Mouse (Mus musculus): ENCODE data around the gene Hesx1. TPM values are rescaled to one million over a fixed set of nuclear protein-coding genes. Genes with fewer than 3 reads are reported as not detected.

Gene Hesx1
- total RNA-seq, 2 experiments from 2014 or later = 1.9 to 2.3 TPM

DNA sequence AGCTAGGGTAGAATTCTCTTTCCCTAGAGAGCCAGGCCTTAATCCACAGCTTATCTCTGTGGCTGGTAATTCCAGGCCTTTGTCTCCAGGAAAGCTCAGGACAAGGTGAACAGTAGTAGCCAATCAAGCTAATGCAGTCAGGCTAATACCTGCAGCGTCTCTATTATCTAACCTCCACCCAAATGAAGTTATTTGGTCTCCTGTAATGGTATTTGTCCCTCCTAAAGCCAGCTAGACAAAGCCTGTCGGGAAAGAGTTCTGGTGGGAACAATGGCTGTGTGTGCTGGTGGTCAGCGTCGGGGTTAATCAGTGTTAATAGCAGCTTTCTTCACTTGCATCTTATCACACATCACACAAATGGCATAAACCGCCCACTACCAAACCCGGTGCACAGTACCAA lies 11.7 kb downstream of the Hesx1 start:
- ATAC-seq (replicated peaks; ENCODE audit: poor library complexity, severe bottlenecking) = no peak

DNA sequence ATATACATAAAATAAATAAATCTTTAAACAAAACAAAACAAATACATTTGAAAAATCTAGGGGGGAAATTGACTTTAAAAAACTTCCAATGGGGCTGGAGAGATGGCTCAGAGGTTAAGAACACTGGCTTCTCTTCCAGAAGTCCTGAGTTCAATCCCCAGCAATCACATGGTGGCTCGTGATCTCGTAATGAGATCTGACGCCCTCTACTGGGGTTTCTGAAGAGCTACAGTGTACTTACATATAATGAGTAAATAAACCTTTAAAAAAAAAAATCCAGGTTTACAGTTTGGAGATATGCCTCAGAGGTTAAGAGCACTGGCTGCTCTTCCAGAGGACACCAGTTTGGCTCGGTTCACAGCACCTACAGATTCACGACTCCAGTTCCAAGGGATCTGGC lies 17.3 kb downstream of the Hesx1 start:
- ATAC-seq (replicated peaks; ENCODE audit: poor library complexity, severe bottlenecking) = no peak

DNA sequence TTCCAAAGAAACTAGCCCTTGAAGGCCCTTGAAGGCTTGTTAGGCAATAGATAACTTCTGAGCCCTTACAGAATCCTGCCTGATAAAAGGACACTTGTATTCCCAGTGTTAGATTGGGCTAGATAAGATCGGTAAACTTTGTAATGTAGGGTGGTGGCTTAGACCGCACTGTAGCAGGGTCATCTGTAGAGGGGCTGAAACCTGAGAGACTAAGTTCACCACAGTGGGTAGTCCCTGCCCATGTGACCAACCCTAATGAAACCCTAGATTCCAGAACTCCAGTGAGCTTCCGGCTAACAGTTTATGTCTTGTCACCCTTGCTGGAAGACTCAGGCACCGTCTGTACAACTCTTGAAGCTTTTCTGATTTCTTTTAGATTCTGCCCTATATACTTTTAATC lies 19.4 kb downstream of the Hesx1 start:
- ATAC-seq (replicated peaks; ENCODE audit: poor library complexity, severe bottlenecking) = no peak

DNA sequence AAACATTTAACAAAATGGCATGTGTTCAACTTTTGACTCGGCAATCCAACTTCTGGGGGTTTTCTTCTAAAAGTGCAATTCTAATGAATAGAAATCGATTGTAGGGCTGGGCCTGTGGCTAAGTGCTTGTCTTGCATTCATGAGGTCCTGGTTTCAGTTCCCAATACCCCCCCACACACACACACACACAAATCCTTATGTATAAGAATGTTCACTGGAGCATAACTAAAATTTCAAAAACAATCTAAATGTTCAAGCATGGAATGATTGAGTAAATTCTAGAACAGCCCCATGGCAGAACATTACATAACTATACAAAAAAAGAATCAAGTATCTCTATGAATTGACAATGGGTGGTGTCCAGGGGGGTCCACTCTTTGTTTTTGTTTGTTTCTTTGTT lies 23.7 kb downstream of the Hesx1 start:
- peak; percentile 40; the same call in 1 of the 2 replicates for ATAC-seq (replicated peaks; ENCODE audit: poor library complexity, severe bottlenecking)

DNA sequence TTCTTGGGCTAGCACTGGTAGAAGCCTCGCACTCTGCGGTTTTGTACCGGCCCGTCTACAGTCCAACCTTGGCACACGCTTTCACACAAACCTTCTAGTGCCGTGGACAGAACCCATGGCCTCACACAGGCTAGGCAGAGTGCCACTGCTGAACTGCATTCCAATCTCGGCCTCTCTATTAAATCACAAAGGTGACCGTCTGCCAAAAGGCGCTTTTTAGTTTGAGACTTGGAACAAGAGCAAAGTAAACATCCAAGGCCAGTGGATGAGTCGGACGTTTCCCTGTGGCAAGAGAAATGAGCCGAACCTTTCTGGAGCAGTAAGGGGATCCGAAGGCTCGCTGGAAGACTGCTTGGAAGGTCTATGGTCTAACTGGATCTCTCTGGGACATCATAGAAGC lies 25.6 kb downstream of the Hesx1 start:
- ATAC-seq (replicated peaks; ENCODE audit: poor library complexity, severe bottlenecking) = no peak

DNA sequence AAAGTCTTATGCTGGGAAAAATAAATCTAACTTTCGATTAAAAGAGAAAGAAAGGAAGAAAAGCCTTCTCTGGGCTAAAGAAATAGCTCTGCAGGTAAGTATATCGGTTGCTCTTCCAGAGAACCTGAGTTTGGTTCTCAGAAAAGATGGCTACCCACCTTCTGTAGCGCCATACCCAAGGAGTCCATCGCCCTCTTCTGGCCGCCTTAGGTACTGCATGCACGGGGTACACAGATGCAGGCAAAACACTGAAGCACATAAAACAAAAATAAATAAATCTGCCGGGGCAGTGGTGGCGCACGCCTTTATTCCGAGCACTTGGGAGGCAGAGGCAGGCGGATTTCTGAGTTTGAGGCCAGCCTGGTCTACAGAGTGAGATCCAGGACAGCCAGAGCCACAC lies 28.7 kb downstream of the Hesx1 start:
- ATAC-seq (replicated peaks; ENCODE audit: poor library complexity, severe bottlenecking) = peak; percentile 76

DNA sequence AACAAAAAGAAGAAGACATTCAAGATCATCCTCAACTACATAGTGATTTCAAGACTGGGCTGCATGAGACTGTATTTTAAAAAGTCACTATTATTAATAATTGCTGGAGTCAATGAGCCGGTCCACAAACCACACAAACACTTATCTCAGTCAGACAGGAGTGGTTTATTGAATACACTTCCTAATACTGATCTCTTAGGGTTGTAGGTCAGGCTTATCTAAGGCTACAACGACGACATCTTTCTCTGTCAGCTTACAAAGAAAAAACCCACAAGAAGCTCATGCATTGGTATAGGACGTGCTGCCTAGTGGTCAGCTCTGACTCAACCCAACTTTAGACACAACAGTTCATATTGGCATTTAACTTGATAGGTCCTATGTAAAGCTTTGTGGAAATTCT lies 30.4 kb downstream of the Hesx1 start:
- ATAC-seq (replicated peaks; ENCODE audit: poor library complexity, severe bottlenecking) = no peak

DNA sequence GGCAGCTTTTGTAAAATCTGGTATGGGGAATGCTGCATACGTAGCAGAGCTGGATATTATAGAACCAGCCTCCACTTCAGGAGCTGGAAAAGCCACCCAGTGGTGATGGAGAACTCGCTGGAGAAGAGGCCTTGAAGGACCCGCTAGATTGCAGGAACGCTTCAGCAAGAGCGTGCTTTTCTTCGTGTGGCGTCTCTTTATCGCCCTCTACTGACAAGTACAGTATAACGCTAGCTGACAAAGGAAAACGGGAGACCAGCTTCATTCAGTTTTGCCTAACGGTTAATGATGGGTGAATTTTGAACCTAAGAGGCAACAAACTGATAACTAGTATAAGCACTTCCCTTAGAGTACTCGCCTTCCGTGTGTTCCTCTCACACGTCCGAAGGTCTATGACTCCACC lies 35.6 kb downstream of the Hesx1 start:
- ATAC-seq (replicated peaks; ENCODE audit: poor library complexity, severe bottlenecking) = peak; percentile 82

DNA sequence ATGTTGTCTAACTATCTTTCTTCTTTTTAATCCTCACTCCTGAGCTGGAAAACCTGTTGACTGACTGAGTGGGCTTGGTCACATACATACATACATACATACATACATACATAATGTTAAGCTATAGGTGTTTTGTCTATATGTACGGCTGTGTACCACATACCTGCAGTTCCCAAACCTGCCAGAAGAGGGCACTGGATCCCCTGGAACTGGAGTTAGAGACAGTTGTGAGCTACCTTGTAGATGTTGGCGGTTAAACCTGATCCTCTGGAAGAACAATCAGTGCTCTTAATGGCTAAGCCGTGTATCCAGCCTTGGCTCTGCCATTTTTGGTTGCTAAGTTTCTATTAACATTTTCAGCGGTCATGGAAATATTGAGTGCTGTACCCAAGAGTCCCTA lies 36.9 kb downstream of the Hesx1 start:
- peak; percentile 70 for ATAC-seq (replicated peaks; ENCODE audit: poor library complexity, severe bottlenecking)

DNA sequence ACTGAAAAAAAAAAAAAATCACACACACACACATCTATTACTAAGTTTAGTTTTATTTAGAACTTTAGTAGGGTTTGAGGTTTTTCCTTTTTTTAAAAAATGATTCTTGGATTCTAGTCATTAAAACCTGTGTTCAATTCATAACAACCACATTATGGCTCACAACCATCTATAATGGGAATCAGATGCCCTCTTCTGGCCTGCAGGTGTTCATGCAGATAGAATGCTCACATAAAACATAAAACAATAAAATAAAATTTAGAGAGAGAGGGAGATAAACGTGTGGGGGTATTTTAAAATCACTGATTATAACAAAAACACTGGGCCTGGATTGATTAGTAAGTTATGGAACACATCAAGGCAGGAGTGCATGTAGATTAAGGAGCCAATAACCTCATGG lies 43.3 kb downstream of the Hesx1 start:
- ATAC-seq (replicated peaks; ENCODE audit: poor library complexity, severe bottlenecking) = no peak

DNA sequence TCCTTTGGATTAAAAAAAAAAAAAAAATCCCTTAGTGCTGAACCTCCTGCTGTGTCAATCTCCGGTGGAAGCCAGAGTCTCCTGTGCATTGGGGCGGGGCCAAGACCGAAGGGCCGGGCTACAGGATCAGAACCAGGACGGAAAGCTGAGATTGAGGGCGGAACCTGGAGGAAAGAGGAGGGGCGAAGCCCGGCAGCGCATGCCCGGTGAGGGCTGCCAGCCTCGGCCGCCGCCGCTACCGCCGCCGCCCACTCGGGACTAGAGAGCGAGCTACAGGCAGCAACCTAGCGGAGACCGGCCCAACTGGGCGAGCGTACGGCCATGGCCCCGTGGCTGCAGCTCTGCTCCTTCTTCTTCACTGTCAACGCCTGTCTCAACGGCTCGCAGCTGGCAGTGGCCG lies 44.6 kb downstream of the Hesx1 start, which contains the start of gene Il17rd:
Il17rd (plus strand) TSS at position 159 of the 400 bp plus-strand sequence.
- peak; percentile 67 for ATAC-seq (replicated peaks; ENCODE audit: poor library complexity, severe bottlenecking)

DNA sequence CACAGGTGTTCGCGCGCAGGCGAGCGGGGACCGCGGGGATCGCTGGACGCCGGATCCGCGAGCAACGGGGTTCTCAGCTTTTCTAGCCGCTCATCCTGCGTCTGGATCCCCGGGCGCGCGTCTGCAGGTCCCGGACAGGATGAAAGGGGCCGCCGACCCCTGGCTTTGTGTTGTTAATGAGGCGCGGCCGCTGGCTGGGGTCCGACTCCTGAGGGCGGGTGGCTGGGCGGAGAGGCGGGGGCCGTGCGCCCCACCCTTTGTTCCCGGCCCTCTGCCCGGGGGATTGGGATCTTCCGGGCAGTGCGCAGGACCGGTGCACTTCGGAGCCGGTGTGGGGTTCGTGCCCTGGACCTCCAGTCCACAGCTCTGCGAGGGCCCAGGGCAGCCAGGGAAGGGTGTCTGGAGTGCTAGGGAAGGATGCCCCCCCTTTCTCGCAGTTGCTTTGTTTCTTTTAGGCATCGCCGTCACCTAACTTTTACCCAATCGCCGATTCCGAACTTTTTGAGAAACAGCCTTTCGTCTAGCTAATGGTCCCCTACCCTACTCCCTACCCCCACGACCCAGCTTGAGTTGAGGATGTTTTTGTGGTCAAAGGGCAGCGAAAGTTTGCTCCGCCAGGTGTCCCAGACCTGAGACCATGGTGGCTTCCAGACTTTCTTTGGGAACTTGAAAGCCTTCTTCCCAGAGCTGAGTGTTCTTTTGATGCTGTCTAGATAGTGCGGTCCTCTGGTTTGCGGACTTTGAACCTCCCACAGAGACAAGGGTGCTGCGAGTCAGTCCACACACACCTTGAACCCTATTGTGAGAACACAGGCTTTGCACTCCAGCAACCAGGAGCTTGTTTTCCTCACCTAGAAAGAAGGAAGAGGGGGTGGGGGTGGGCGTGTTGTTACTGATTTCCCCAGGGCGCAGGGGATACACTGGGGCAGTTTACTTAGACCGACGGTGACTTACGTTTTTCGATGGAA lies 45.3 kb downstream of the Hesx1 start:
- no peak for ATAC-seq (replicated peaks; ENCODE audit: poor library complexity, severe bottlenecking)

DNA sequence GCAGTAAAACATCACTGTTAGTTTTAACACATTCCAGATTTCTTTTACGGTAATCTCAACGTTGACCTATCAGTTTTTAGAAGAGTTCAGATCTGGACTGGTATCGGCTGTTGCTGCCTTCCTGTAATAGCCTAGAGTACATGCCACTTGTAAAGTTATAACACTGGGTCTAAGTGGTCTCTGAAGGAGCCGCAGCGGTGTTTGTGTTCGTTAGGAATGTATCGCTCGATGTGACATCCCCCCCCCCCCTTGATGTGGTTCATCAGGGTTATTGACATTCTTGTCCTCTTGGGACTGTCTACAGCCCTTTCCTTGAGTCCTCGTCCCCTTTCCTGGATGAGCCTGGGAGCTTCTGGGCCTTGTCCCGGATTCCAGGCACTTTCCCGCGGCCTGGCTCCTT lies 46.2 kb downstream of the Hesx1 start:
- ATAC-seq (replicated peaks; ENCODE audit: poor library complexity, severe bottlenecking) = no peak

DNA sequence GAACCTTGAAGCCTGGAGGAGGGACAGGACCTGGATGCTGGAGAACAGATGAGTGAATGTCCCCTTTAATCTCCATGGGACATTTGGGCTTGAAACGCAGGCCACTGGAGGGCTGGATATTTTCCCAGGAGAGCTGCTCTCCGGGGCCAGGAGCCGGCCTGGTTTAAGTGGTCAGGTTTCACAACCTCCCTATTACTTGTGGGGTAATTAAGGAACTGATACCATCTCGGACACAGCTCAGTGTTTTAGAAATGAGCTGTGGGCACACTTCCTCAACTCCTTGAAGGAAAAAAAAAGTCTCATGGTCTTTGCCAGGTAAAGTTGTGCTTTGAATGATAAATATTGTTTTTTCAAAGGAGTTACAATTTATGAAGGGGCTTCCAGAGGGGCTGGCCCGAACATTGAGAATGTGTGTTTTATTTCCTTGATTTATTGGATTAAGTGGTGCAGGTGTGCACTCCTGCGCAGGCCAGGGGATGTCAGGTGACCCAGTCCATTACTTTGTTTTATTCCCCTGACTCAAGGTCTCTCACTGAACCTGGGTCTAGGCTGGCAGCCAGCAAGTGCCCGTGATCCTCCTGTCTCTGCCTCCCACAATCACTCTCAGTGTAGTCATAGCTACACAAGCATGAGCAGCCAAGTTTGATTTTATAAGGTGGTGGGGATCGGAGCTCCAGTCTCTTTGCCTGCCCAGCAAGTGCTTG lies 48.2 kb downstream of the Hesx1 start:
- ATAC-seq (replicated peaks; ENCODE audit: poor library complexity, severe bottlenecking) = peak; percentile 79

DNA sequence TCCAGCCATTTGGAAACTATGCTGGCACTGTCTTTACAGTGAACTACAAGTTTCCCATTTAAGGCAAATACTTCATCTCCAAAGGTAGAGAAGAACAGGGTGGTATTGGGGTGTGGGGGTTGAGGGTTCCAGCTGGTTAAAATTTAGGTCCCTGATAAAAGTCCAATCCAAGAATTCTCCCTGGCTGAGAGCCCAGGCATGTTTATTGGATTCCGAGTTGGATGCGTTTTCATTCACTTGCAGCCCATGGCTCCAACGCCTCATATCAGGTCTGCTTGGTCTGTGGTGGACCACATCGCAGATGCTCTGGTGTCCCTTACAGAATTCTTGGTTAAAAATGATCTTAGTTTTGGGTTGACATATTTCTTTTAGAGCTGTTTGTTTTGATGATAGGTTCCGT lies 49.2 kb downstream of the Hesx1 start:
- ATAC-seq (replicated peaks; ENCODE audit: poor library complexity, severe bottlenecking) = no peak

DNA sequence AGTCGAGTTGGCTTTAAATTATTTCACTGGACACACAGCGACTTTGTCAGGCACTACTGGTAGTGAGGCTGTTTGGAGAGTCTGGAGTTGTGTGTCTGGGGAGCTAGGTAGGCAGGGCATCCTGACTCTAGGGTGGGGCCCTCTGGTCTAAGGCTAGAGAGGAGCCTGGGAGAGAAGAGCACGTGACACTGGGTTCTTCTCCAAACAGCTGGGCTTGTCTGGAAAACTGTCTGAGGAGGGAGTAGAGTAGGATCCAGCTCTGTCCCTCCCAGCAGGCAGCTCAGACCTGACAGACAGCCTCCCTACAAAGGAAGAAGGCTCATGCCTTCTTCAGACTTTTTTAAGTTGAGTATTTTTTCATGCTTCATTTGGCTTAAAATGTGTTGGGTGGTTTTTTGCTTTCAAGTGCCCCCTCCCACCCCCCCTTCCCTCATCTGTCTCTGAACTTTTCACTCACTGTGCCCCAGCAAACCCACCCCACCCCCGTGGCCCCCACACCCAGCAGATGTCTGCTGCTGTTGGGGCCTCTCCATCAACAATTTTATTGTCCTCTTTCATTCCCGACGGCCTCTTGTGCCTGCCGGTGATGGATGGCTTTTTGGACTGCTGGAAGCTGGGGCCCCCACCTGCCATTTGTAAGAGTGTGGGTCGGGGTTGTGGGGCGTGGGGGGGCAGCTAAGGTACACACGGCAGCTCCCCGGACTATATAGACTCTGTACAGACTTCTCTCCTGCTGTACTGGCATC lies 50.2 kb downstream of the Hesx1 start:
- no peak for ATAC-seq (replicated peaks; ENCODE audit: poor library complexity, severe bottlenecking)

DNA sequence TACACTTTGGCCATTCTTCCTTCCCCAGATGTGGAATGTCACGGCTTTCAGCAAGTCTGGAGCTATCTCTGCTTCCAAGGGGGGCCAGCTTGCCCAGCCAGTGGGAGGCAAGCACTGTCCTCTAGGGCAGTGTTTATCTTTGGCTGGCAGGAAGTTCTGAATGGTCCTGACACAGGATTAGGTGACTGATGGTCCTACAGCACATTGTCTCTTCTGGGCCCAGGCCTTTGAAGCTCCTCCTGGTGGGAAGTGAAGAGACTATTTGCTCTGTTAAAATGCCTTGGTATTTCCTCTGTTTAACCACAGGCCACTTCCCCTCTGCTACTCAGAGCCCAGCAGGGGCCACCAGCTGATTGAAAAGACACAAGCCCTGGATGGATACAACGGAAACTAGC lies 50.7 kb downstream of the Hesx1 start:
- peak; percentile 84 for ATAC-seq (replicated peaks; ENCODE audit: poor library complexity, severe bottlenecking)

DNA sequence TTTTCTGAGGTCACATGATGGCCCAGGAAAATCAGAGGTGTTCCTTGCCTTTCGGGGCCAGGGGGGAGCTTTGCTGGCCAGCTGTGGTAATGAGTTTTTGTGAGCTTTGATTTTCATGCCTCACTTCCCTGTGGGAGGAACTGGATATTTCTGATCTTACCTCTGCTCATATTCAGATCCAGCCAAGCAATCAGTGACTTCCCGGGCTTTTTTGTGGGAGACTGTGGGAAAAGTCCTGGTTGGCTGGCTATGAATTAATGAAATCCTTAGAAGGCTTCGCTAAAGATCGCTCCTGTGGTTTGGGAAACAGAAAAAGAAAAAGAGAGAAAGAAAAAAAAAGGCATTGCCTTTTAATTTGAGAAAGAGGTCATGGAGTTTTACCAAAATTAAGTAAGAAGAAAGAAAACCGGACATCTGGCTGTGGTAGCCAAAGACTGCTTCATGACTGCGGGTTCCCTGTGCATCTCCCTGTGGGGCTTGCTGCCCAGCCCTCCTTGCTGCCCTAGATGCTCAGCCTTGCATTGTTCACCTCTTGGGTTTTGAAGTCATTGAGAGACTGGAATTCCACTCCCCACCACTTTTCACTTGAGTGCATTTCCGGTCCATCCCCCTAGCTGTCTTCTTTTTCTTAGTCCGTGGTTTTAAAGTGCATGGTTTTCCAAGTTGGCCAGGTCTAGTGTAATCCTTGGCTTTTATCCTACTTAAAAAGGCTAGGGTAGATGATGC lies 54.2 kb downstream of the Hesx1 start:
- no peak for ATAC-seq (replicated peaks; ENCODE audit: poor library complexity, severe bottlenecking)

DNA sequence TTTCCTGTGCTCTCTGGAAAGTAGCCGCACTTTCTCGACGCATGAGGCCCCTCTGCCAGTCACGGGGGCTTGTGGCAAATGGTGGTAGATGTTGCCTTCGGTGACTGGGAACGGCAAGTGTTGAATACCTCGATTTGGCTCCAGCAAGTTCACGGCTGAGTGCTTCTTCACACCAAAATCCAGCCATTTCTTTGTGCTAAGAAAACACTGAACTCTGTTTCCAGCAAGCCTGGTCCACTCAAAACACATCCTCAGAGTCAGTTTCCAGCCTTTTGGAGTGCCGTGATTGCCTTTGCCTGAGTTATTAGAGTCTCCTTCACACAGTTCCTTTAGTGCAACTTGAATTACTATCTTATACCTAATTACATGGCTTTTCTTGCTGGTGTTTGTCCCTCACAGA lies 55.8 kb downstream of the Hesx1 start:
- no peak for ATAC-seq (replicated peaks; ENCODE audit: poor library complexity, severe bottlenecking)
